Mouse (Mus musculus) cerebellum, postnatal 10 days (tissue): ENCODE measurements around the gene Adgrf5.
"Not testable (repeated sequence)": the region's sequence is repeated elsewhere in the genome, so short reads cannot be mapped to it uniquely, and the experiment has no call there.

Experiments
- DNase-seq, 2 experiments: peaks; one replicate each; pipeline ENCODE4 v3.0.0; 2021; ENCODE audit warnings: mixed read lengths in 2 of 2

Gene Adgrf5

GRCm38 (mm10) chr17:43359826-43360619 is at the start of gene Adgrf5:
Gene Adgrf5 (plus strand): TSS chr17:43360451.
- DNase-seq, result no peak

DNA sequence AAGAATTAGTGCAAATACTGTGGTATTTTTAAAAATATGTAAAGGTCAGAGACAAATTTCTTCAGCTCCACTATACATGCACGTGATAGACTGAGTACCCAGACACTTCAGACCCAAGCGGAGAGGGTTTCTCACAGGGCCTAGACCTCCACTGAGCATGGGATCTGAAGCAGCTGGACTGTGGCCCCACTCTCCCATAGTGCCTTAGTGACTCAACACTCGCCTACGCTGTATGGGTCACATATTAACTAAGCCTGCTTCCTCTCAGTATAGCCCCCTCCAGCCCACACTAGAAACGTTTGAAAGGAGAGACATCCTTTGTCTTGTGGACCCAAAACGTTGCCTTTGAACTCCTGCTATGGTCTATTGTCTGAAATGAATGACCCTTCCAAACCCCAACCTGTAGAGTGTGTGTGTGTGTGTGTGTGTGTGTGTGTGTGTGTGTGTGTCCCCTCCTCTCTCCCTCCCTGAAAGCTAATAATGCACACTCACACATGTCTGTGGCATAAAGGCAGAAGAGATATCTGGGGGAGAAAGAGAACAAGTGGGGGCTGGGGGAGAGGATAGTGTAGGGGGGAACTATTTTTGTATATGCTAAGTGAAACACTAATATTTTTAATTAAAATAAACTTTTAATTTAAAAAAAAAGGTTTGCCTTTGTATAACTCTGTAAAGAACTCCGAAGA is 34.1 kb upstream of the Adgrf5 start:
- DNase-seq, result no peak

DNA sequence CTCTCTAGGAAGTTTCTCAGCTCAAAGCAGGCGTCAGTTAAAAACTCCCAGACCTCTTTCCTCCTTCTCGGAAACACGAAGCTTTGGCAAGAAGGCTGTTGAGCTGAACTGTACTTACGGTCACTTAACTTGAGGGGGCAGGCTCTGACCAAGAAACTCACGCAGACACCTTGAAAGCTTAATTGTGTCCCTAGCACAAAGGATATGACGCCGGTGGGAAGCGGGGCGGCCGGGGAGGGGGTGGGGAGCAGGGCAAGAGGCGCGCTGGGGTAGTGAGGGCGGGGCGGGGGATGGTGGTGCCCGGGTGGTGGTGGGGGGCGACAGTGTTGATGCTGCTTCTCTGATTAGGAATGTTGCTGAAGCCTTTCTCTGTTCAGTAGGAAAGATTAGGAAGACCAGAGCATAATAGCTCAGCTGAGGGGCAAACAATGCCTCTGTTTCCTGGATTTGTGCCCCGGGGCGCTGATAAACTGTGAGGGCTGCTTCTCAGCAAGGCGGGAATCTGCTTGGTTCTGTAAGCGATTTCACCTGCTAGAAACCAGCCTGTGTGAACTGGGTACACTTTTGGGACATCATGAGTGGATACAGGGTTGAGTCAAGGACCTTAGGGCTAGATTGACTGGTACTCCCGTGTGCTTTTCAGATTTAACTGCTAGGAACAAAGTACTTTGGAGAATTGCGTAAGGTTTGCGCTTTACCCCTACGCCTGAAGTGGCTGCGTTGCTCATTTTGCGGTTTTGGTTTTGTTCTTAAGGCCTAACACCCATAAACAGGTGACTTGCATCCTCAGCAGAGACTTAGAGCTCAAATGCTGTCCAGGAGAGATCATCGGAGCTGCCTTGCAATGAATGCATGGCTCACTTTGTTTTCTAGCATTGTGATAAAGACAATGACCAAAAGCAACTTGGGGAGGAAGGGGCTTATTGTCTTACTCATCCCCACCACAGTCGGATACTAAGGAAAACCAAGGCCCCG is 33.2 kb upstream of the Adgrf5 start:
- DNase-seq, result peak; percentile 73 to 76

GRCm38 (mm10) chr17:43327810-43328209 is 32.4 kb upstream of the Adgrf5 start:
- DNase-seq, result no peak

DNA sequence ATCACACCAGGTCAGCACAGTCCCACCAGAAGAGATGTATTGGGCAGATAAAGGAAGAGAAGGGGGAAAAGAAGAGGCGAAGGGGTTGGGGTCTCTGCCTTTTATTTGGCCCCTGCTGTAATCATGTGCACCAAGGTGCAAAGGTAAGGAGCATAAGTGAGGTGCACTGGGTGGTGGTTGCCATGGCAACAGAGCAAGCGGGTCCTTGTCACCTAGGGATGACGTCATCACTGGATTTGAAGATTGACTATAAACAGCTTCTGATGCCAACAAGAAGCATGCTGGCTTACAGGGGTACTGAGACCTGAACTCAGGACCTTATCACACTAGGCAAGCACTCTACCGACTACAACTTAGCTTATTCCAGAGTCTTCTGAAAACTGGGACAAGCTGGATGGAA is 31.0 kb upstream of the Adgrf5 start:
- no peak for DNase-seq

GRCm38 (mm10) chr17:43329761-43330183 is 30.5 kb upstream of the Adgrf5 start:
- no peak for DNase-seq

- DNase-seq, result no peak
Observed at GRCm38 (mm10) chr17:43332686-43333085, 27.6 kb upstream of the Adgrf5 start.

- no peak for DNase-seq
Observed at GRCm38 (mm10) chr17:43334074-43334473, 26.2 kb upstream of the Adgrf5 start.

DNA sequence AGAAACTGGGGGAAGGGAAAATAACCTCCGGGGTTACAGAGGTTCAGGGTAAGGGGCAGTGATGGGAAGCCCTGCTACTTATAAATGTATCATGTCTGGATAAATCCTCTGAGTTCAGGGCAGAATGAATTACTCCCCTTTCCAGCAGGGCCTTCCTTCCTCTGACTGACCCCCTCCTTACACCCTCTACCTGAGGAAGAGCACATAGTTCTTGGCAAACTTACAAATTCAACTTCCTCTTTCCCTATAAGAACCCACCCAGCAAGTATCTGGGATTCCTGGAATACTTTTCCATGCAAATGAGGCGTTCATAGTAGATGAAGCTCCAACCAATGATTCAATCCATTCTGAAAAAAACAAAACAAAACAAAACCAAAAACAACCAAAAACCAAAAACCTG is 22.6 kb upstream of the Adgrf5 start:
- no peak for DNase-seq

- DNase-seq, result no peak
Observed at GRCm38 (mm10) chr17:43338279-43338678, 22.0 kb upstream of the Adgrf5 start.

GRCm38 (mm10) chr17:43346499-43346898 is 13.8 kb upstream of the Adgrf5 start:
- not testable (repeated sequence) for DNase-seq

DNA sequence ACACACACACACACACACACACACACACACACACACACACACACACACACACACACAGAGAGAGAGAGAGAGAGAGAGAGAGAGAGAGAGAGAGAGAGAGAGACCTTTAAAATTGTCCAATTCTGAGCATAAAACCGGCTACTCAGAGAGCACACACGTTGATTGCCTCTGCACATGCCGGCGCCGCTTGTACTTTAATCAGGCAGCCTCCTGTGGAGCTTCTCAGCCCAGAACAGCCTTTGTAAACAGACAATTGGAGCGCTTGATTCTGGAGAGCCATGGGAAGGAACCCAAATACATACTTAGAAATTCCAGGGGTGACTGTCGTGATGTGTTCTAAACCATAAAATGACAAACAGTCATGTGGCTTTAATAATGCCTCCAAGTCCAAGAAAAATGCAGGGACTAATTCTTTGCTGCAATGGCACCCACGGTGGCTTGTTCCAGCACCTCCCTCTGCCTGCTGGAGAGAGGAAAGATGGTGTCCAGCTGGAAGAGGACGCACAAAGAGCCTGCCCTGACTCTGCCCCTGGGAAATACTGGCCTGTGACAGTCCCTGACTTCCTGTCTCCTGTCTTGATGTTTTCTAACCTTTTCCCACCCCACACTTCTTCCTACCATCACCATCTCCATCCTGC is 2.2 kb upstream of the Adgrf5 start:
- no peak for DNase-seq

DNA sequence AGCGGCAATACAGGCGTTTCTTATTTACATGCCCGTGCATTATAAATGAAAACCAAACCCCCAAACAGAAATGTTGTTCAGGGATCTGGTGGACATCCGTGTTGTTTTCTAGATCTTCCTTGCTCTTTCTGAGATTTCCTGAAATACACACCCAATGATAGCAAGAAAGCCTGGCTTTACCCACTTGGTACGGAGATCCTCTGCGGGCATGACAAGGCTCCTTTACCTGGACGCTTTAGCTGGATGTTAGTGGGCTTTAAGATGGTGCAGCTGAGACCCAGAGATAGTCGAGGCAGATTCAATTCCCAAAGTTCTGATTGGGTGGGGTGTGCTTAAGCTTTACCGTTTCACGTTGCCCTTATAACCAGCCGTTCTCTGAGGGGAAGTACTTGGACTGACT is 770 bp downstream of the Adgrf5 start:
- DNase-seq, result no peak

- no peak for DNase-seq
Observed at GRCm38 (mm10) chr17:43362362-43362761, 2.1 kb downstream of the Adgrf5 start.

GRCm38 (mm10) chr17:43362881-43363280 is 2.6 kb downstream of the Adgrf5 start:
- DNase-seq, result no peak

DNA sequence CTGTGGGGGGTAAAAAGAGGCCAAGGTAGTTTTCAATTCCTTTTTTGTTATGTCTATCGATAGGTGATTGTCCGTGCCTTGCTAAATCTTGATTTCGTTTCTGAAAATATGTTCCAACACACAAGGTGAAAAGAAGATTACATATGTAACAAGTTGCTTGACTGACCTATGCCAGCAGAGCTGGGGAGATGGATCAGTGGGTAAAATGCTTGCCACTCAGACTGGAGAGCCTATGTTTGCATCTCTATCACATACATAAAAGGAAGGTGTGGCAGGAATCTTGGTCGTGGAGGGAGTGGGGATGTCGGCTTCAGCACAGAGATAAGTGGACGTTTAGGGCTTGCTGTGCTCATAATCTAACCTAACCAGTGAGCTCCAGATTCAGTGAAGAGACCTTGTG is 3.7 kb downstream of the Adgrf5 start:
- DNase-seq, result no peak

- DNase-seq, result no peak
Observed at GRCm38 (mm10) chr17:43365297-43365696, 5.0 kb downstream of the Adgrf5 start.

DNA sequence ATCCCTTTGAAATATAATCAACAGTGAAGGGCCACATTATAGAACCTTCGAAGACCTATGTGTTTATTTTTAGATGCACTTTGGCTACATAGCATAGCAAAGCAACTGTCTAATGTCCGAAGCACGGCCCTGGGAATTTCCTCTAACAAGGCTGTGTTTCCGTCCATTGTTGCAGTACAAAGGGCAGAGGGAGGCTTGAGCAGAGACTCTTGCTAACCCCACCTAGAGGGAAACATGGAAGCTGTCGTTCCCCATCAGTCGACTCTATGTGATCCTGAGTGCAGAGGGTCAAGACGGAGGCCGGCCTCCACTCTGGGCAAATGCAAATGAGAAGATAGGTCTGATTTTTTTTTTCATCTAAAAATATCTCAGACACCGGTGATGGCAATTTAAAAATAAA is 6.2 kb downstream of the Adgrf5 start:
- no peak for DNase-seq

DNA sequence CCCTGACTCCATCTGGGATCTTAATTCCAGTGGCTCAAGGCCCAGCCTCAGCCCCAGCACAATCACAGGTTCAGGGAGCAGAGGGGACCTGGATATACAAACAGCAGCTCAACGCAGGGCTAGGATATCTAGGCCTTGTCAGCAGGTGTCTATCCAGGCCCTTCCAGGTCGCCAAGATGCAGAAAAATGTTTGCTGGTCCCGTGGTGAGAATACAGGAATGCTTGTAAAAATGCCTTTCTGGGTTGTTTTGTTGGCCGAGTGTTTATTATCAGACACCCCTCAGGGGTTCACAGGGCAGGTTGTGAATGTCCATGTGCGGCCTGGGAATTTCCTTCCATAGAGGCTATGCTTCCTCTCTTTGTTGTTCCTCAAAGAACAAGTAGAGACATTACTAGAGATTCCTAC is 7.9 kb downstream of the Adgrf5 start:
- no peak for DNase-seq

DNA sequence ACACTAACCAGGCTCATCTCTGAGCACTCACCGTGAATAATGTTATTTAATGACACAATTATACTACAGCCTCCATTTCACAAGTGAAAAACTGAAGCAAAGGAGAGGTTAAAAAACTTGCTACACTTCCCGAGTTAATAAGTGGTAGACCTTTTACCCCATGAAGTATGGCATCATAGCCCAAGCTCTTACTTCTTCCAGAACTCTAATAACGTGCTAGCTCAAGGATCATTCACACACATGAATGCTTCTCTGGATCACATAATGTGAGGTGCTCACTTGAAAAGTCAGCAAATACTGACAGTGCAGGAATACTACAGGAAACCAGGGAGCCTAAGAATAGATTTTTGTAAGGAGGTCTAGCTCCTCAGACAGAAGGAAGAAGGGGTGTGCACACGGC is 12.4 kb downstream of the Adgrf5 start:
- DNase-seq, result no peak

DNA sequence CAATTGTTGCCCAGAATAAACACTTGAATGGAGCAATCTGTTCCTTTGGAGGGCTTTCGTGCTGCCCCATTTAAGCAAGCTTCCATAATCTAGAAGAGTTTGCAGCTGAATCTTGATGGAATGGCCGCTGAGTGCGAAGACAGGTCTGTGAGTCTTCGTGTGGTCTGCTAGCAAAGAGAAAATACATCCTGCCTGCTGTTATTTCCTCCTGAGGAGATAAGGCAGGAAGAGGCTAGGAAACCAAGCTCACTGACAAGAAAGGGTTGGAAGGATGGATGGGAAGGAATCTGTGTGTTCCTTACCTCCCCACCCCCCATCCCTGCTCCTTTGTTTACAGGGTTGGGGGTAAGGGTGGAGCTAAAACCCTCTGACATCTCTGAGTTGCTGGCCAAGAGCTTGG is 13.8 kb downstream of the Adgrf5 start:
- DNase-seq, result no peak

DNA sequence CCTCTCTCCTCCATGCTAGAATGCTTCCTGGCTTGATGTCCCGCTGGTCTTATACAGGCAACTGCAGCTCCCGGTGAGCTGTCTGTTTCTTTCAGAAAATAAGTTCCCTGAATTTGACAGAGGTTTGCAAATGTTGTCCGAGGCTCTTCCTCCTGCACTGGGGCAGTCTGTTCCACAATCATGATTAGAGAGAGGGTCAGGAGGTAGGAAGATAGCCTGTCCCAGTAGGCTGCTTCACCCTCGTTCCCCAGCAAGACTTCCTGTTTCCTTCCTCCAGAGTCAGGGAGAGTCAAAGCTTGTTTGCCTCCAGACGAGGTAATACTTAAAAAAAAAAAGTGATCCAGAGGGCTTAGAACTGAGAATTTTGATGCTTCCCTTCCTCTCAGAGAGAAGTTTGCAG is 16.3 kb downstream of the Adgrf5 start:
- no peak for DNase-seq

GRCm38 (mm10) chr17:43378703-43379102 is 18.5 kb downstream of the Adgrf5 start:
- DNase-seq, result no peak
